ENCODE assay signal across 8 mouse cellular contexts in the genomic region with DNA sequence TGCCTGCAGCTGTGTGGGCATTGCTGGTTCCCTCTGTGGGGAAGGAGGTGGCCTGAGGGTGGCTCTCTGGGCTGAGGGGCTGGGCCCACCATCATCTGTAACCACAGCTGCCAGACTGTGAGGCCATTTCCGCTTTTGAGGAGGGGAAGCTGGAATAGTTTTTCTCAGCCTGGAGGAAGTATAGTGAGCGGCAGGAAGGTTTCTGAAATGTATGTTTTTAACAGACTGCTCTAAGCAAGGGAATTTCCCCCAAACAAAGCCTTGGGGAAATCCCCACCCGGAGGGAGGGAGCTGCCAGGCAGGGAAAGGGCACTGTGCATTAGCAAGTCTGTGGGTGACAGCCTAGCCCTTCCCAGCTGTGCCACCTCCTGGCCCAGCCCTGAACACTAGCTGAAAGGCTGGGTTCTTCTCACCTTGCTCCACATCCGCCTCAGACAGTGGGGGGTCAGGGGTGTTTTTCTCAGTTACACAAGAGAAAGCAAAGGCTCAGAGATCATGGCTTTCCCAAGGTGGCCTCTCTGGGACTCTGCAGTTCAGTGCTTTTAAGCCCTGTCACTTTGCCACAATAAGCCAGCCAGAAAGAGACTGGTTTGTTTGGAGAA. TPM values are rescaled to one million over a fixed set of nuclear protein-coding genes. Genes with fewer than 3 reads are reported as not detected.
A peak's percentile ranks its signal among the peaks of the same experiment; 100 is the strongest.
DNase-seq lines count a peak whose midpoint lies in the region; ATAC-seq and TF ChIP-seq lines count a peak whose summit lies in the region.

No protein-coding gene starts in this region.

- TF ChIP-seq EP300 in stomach, postnatal 0 days (optimal IDR thresholded peaks at IDR 0.05): no peak

- H3K9ac ChIP-seq in heart, embryonic 16.5 days (ENCODE audit: low read length): peak overlapping the region; percentile 76
- H3K9ac ChIP-seq in stomach, postnatal 0 days (ENCODE audit: low read length): 0 out of 2 replicates have a peak overlapping the region, but pooled peaks have one; percentile 0

- no peaks in the 10 kb centered on the region for H3K27me3 ChIP-seq in heart, embryonic 16.5 days (ENCODE audit: control insufficient read depth, insufficient read depth, low read length)
- H3K27me3 ChIP-seq in midbrain, embryonic 10.5 days (ENCODE audit: low read depth, poor library complexity, severe bottlenecking): no peaks in the 10 kb centered on the region
- no peaks in the 10 kb centered on the region for H3K27me3 ChIP-seq in stomach, postnatal 0 days (ENCODE audit: control insufficient read depth, insufficient read depth, low read length)

- intact Hi-C loops in left cerebral cortex, postnatal 25 days (cut with DNase I): no loop called here

- H3K36me3 ChIP-seq in heart, embryonic 16.5 days (ENCODE audit: control insufficient read depth, insufficient read depth): no peaks in the 10 kb centered on the region
- peaks cover 33% of the 10 kb centered on the region for H3K36me3 ChIP-seq in midbrain, embryonic 10.5 days
- H3K36me3 ChIP-seq in stomach, postnatal 0 days (ENCODE audit: control insufficient read depth, insufficient read depth, low read length): no peaks in the 10 kb centered on the region

- peak overlapping the region; percentile 63 for H3K4me2 ChIP-seq in heart, embryonic 16.5 days (ENCODE audit: low read depth, low read length)
- peak overlapping the region; percentile 36; the same call in 1 of the 2 replicates for H3K4me2 ChIP-seq in stomach, postnatal 0 days (replicated peaks; ENCODE audit: low read depth)

- H3K9me3 ChIP-seq in heart, embryonic 16.5 days (replicated peaks; ENCODE audit: control insufficient read depth, low read length): no peaks in the 10 kb centered on the region
- H3K9me3 ChIP-seq in midbrain, embryonic 10.5 days (replicated peaks): no peaks in the 10 kb centered on the region
- H3K9me3 ChIP-seq in stomach, postnatal 0 days (ENCODE audit: control insufficient read depth, low read length): no peaks in the 10 kb centered on the region

- 4% methylated on average over 4 of the region's 4 CpGs for WGBS in heart, embryonic 16.5 days
- 7% methylated on average over 4 of the region's 4 CpGs for WGBS in midbrain, embryonic 10.5 days
- 12% methylated on average over 4 of the region's 4 CpGs for WGBS in stomach, postnatal 0 days

- peaks cover 78% of the 10 kb centered on the region for H3K4me1 ChIP-seq in heart, embryonic 16.5 days (ENCODE audit: control insufficient read depth, insufficient read depth, low read length)
- H3K4me1 ChIP-seq in midbrain, embryonic 10.5 days: peaks cover 81% of the 10 kb centered on the region
- H3K4me1 ChIP-seq in stomach, postnatal 0 days (replicated peaks; ENCODE audit: control insufficient read depth, insufficient read depth): peaks cover 7% of the 10 kb centered on the region

- peak; percentile 22 to 58 for DNase-seq in left cerebral cortex, postnatal 25 days (ENCODE audit: low spot score in 2 of 2)
- no peak for DNase-seq in left cerebral cortex, adult 11 months (ENCODE audit: low spot score)
- peak; percentile 57 for DNase-seq in embryo, embryonic 10.5 days (ENCODE audit: low spot score)
- DNase-seq in kidney, postnatal 4 days: peak; percentile 43 to 67
- peak; percentile 51 for DNase-seq in midbrain, embryonic 10.5 days (ENCODE audit: low spot score)
- peak; percentile 62 for DNase-seq in stomach, postnatal 0 days (ENCODE audit: low spot score)
- DNase-seq in urinary bladder, postnatal 10 days (ENCODE audit: low spot score): no peak

- ATAC-seq in heart, embryonic 16.5 days (replicated peaks; ENCODE audit: extremely low read depth, insufficient read depth, low FRiP score): 0 out of 2 replicates have a peak, but pooled peaks have one; percentile 15
- ATAC-seq in stomach, postnatal 0 days (ENCODE audit: low FRiP score, low TSS enrichment): peak; percentile 54; the same call in 1 of the 2 replicates

- H3K27ac ChIP-seq in heart, embryonic 16.5 days (ENCODE audit: low read length): peak overlapping the region; percentile 96
- H3K27ac ChIP-seq in midbrain, embryonic 10.5 days (replicated peaks): peak overlapping the region; percentile 86
- peak overlapping the region; percentile 81 for H3K27ac ChIP-seq in stomach, postnatal 0 days (replicated peaks)

- peak; percentile 36 for TF ChIP-seq CTCF in stomach, postnatal 0 days (IDR thresholded peaks at IDR 0.05; ENCODE audit: low read depth)

- peak overlapping the region; percentile 31 for H3K4me3 ChIP-seq in heart, embryonic 16.5 days (ENCODE audit: low read length)
- H3K4me3 ChIP-seq in midbrain, embryonic 10.5 days: peak overlapping the region; percentile 36
- no peak overlapping the region for H3K4me3 ChIP-seq in stomach, postnatal 0 days (ENCODE audit: low read depth, low read length)

RNA-seq across cellular contexts. Expression of a gene that starts 31.2 kb away (rescaled TPM):
- under 1 TPM; 0.34 to 0.48 TPM for total RNA-seq in left cerebral cortex, postnatal 25 days (2021)
- 3.7 and 4.0 TPM in 2 replicates for polyA plus RNA-seq in heart, embryonic 16.5 days (2015; fragmentation: Nextera tagmentation; extraction: Ambion mirVana)
- polyA plus RNA-seq in midbrain, embryonic 10.5 days (2016; fragmentation: Nextera tagmentation; extraction: Ambion mirVana): 0.06 and 0.09 TPM in 2 replicates
- polyA plus RNA-seq in stomach, postnatal 0 days (2015; fragmentation: Nextera tagmentation; extraction: Ambion mirVana): 3.0 and 3.1 TPM in 2 replicates

RNA-seq across cellular contexts. Expression of a gene that starts 47.7 kb away (rescaled TPM):
- 10 to 100 TPM; 24.7 to 25.7 TPM for total RNA-seq in left cerebral cortex, postnatal 25 days (2021)
- polyA plus RNA-seq in heart, embryonic 16.5 days (2015; fragmentation: Nextera tagmentation; extraction: Ambion mirVana): 32.6 and 33.2 TPM in 2 replicates
- 21.9 and 25.4 TPM in 2 replicates for polyA plus RNA-seq in midbrain, embryonic 10.5 days (2016; fragmentation: Nextera tagmentation; extraction: Ambion mirVana)
- 9.8 and 9.9 TPM in 2 replicates for polyA plus RNA-seq in stomach, postnatal 0 days (2015; fragmentation: Nextera tagmentation; extraction: Ambion mirVana)

Comparison
In these comparisons a context has a peak if more than half of its experiments do, and no peak if none do; other contexts are left out.
1. DNase-seq: peak in left cerebral cortex, postnatal 25 days (2 of 2), embryo, embryonic 10.5 days (single experiment), kidney, postnatal 4 days (2 of 2), midbrain, embryonic 10.5 days (single experiment) and stomach, postnatal 0 days (single experiment); none in left cerebral cortex, adult 11 months (single experiment) and urinary bladder, postnatal 10 days (single experiment).
2. Peak in every context shown above with its lines, with median percentiles within 50 percentile points of each other: H3K27ac ChIP-seq.